Mouse (Mus musculus) thymus, adult 2 months (tissue): Measurements from ENCODE around the gene Sptlc2. TPM values are rescaled to one million over a fixed set of nuclear protein-coding genes. Genes with fewer than 3 reads are reported as not detected.
A peak's percentile ranks its signal among the peaks of the same experiment; 100 is the strongest.

ENCODE experiments used
- DNase-seq: peaks from one replicate; pipeline ENCODE4 v3.0.0; 2021
- H3K27ac ChIP-seq: fragments of 200-500 bp; 2 replicates; pipeline ENCODE4 v1.5.1; 2012; ENCODE audit warnings: low read length, control low read depth; ENCODE audit not compliant: control insufficient read depth, insufficient read depth
- H3K27me3 ChIP-seq: fragments of 200-500 bp; 2 replicates; pipeline ENCODE4 v1.6.1; 2012; ENCODE audit warnings: mild to moderate bottlenecking, low read length, moderate library complexity, mixed read lengths; ENCODE audit not compliant: control insufficient read depth, insufficient read depth
- H3K36me3 ChIP-seq: fragments of 200-500 bp; 2 replicates; pipeline ENCODE4 v1.6.1; 2012; ENCODE audit warnings: mild to moderate bottlenecking, low read length, moderate library complexity; ENCODE audit not compliant: control insufficient read depth, insufficient read depth
- H3K4me1 ChIP-seq: fragments of 200-500 bp; replicated peaks from 2 replicates; pipeline ENCODE4 v1.6.1; 2012; ENCODE audit warnings: low read length; ENCODE audit not compliant: control insufficient read depth, insufficient read depth
- H3K4me3 ChIP-seq: fragments of 200-500 bp; 2 replicates; pipeline ENCODE4 v1.5.1; 2012; ENCODE audit warnings: mild to moderate bottlenecking, low read length, control low read depth, moderate library complexity; ENCODE audit not compliant: control insufficient read depth, insufficient read depth
- CTCF ChIP-seq: fragments of 200-500 bp; IDR thresholded peaks from 2 replicates; pipeline ENCODE4 v1.5.1; 2012; ENCODE audit warnings: mild to moderate bottlenecking, control low read depth, low read length, moderate library complexity, borderline replicate concordance; ENCODE audit not compliant: control insufficient read depth, poor library complexity, insufficient read depth; ENCODE audit errors: extremely low read depth
- POLR2A ChIP-seq: fragments of 200-500 bp; IDR thresholded peaks from 2 replicates; pipeline ENCODE4 v1.6.1; 2012; ENCODE audit warnings: mild to moderate bottlenecking, low read length, control low read depth, moderate library complexity; ENCODE audit not compliant: control insufficient read depth, poor library complexity, insufficient read depth; ENCODE audit errors: extremely low read depth
- WGBS: fragments of 180-500 bp; shearing (Covaris S2); methylation state at CpG from one replicate; pipeline ENCODE4 v1.1.7; 2018; 5-methylcytosine and 5-hydroxymethylcytosine counted together
- polyA plus RNA-seq: library from polyadenylated mRNA; depleted of rRNA; stranded (reverse); fragments of >200 nt; gene quantifications from 2 replicates; pipeline ENCODE4 v1.2.3, GENCODE M21; 2012

Sptlc2 gene
- polyA plus RNA-seq, 1 experiment: 10.2 TPM

GRCm38 (mm10) chr12:87305767-87306583, 82.2 kb downstream of the Sptlc2 start:
- TF ChIP-seq POLR2A: no peak
- no peak for TF ChIP-seq CTCF
- Histone ChIP-seq H3K4me1 (no peaks in the 10 kb centered on the region), H3K27ac (no peak overlapping the region), H3K4me3 (no peak overlapping the region), H3K27me3 (no peaks in the 10 kb centered on the region), H3K36me3 (peaks cover 18% of the 10 kb centered on the region)
- no peak for DNase-seq
- 71% methylated on average over 13 of the region's 13 CpGs for WGBS

- peaks cover 16% of the 10 kb centered on the region for H3K4me1 ChIP-seq
These were observed 87.0 kb downstream of the Sptlc2 start for GRCm38 (mm10) chr12:87301189-87301588.

GRCm38 (mm10) chr12:87300441-87300690, 87.8 kb downstream of the Sptlc2 start:
- 6% methylated on average over 9 of the region's 9 CpGs for WGBS
- no peak for TF ChIP-seq POLR2A
- no peak for TF ChIP-seq CTCF
- no peak for DNase-seq

More at GRCm38 (mm10) chr12:87301189-87301588, 87.0 kb downstream of the Sptlc2 start:
- Histone ChIP-seq H3K36me3 (no peaks in the 10 kb centered on the region), H3K27me3 (peaks cover 11% of the 10 kb centered on the region), H3K4me3 (no peak overlapping the region), H3K27ac (no peak overlapping the region)
- 73% methylated on average over 4 of the region's 4 CpGs for WGBS
- TF ChIP-seq POLR2A: no peak
- no peak for TF ChIP-seq CTCF
- no peak for DNase-seq

GRCm38 (mm10) chr12:87299657-87300440, 88.3 kb downstream of the Sptlc2 start, which contains the start of gene Ism2:
Gene Ism2, minus strand, starts transcription at chr12:87299705.
- no peaks in the 10 kb centered on the region for H3K36me3 ChIP-seq
- peak; percentile 5 for DNase-seq
- H3K4me3 ChIP-seq: peak within 1 kb of the TSS; percentile 47
- no peak for TF ChIP-seq CTCF
- TF ChIP-seq POLR2A: no peak
- H3K27me3 ChIP-seq: peaks cover 11% of the 10 kb centered on the region
- H3K27ac ChIP-seq: no peak within 1 kb of the TSS; the same call in 1 of the 2 replicates
- peaks cover 16% of the 10 kb centered on the region for H3K4me1 ChIP-seq
- 1% methylated on average over 86 of the region's 86 CpGs for WGBS

More at GRCm38 (mm10) chr12:87300441-87300690, 87.8 kb downstream of the Sptlc2 start:
- Histone ChIP-seq H3K36me3 (no peaks in the 10 kb centered on the region), H3K4me3 (peak overlapping the region; percentile 47), H3K4me1 (peaks cover 16% of the 10 kb centered on the region), H3K27ac (no peak overlapping the region; the same call in 1 of the 2 replicates), H3K27me3 (peaks cover 11% of the 10 kb centered on the region)

- DNase-seq: no peak
- Histone ChIP-seq H3K27ac (no peak overlapping the region), H3K36me3 (no peaks in the 10 kb centered on the region), H3K4me3 (peak overlapping the region; percentile 47), H3K4me1 (peaks cover 16% of the 10 kb centered on the region), H3K27me3 (peaks cover 11% of the 10 kb centered on the region)
- WGBS: 18% methylated on average over 29 of the region's 29 CpGs
- TF ChIP-seq CTCF: no peak
- TF ChIP-seq POLR2A: no peak
These were observed 89.0 kb downstream of the Sptlc2 start for GRCm38 (mm10) chr12:87299037-87299656.

GRCm38 (mm10) chr12:87293934-87294333, 94.2 kb downstream of the Sptlc2 start:
- Histone ChIP-seq H3K36me3 (no peaks in the 10 kb centered on the region), H3K27me3 (no peaks in the 10 kb centered on the region; the same call in none of the 2 replicates), H3K4me1 (no peaks in the 10 kb centered on the region), H3K4me3 (no peak overlapping the region), H3K27ac (no peak overlapping the region)
- TF ChIP-seq POLR2A: no peak
- no peak for TF ChIP-seq CTCF
- DNase-seq: no peak
- WGBS: 88% methylated on average over 6 of the region's 6 CpGs
